Mouse (Mus musculus) cerebellum, adult 18-20 months (tissue): Measurements from ENCODE around the gene Rpl27.
A peak's percentile ranks its signal among the peaks of the same experiment; 100 is the strongest.
"Not testable (repeated sequence)": the region's sequence is repeated elsewhere in the genome, so short reads cannot be mapped to it uniquely, and the experiment has no call there.

Source experiments
- DNase-seq, 2 experiments: peaks; one replicate each; pipeline ENCODE4 v3.0.0; 2021

Gene Rpl27

GRCm38 (mm10) chr11:101468731-101469130 is 26.6 kb downstream of the Rpl27 start:
- peak in 1 of 2 experiments; percentile 27 for DNase-seq

DNA sequence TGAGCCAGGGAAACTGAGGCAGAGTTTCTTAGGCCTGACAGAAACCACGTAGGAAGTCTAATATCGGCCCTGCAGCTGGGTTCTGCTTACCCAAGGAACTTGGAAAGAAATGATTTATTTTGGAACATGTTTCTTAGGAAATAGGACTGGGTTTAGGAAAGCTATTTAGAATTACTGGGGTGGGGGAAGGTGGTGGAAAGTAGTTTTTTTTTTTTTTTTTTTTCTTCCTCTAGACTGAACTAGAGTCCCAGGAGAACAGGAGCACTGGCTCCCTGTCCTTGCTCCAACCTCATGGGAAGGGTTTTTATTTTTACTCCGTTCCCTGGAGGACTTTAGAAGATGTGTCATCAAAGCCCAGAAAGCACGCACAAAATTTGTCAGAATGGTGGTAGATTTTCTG is 27.1 kb downstream of the Rpl27 start:
- no peak for DNase-seq

DNA sequence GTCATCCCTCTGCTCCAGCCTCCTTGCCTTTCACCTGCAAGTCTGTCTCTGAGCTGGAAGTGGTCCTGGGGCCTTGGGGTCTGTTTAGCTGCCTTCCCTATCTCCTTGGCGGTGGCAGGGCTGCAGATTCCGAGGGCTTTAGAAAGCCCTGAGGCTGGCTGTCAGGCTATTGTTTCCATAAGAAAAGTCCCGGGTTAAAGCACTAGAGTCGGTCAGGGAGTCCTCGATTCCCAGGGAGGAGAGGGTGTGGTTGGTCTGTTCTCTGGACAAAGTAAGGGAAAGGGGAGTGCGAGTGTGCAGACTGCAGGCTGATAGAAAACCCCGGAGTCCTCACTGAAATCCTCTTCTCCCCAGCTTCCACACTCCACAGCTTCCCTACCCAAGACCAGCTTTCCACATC is 28.1 kb downstream of the Rpl27 start:
- no peak for DNase-seq

- no peak for DNase-seq
These were observed 29.8 kb downstream of the Rpl27 start for GRCm38 (mm10) chr11:101471926-101472325.

GRCm38 (mm10) chr11:101472336-101472735 is 30.2 kb downstream of the Rpl27 start:
- peak; percentile 25 to 32 for DNase-seq

DNA sequence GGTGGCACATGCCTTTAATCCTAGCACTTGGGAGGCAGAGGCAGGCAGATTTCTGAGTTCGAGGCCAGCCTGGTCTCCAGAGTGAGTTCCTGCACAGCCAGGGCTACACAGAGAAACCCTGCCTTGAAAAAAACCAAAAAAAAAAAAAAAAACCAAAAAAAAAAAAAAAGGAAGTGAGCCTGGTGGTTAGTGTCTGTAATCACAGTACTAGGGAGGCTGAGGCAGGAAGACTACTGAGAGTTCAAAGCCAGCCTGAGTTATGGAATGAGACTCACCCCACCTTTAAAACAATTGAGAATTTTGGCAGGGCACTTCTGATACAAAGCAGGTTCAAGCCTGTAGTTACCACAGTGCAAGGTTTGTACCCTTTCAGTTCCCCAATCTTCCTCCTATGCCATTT is 31.6 kb downstream of the Rpl27 start:
- DNase-seq = not testable (repeated sequence)

- no peak for DNase-seq
These were observed 32.2 kb downstream of the Rpl27 start for GRCm38 (mm10) chr11:101474298-101474697.

GRCm38 (mm10) chr11:101476361-101476760 is 34.3 kb downstream of the Rpl27 start:
- not testable (repeated sequence) for DNase-seq

- DNase-seq = no peak
These were observed 35.1 kb downstream of the Rpl27 start for GRCm38 (mm10) chr11:101477194-101477551.

DNA sequence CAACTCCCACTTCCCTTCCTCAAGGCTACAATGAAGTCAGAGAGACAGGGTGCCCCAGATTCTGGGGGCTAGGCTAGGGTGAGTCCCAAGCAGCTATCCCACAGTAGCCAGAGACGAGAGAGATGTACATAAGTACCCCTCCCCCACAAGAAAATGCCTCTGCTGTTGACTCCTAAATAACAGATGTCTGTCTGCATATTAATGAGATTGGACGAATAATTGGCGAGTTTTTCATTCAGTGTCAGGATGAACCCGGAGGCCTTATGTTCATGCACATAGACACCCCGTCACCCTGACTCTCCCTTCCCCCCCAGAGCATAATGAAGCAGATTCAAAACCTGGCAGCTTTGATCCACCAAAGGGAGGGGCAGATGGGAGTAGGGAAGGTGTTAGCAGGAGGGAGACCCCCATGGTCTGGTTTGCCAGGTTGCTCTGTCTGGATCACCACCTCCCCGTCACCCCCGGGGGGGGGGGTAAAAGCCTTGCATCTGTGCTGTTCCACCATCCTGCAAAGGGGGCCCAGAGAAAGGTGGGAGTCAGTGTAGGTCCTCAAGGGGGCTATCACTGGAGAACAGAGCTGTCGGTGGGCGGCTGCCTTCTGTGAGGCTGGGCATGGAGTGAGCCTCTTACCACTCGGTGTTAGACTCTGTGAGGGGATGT is 35.6 kb downstream of the Rpl27 start:
- DNase-seq = no peak

GRCm38 (mm10) chr11:101479171-101479635 is 37.1 kb downstream of the Rpl27 start:
- DNase-seq = no peak

GRCm38 (mm10) chr11:101480912-101481311 is 38.8 kb downstream of the Rpl27 start:
- no peak for DNase-seq

DNA sequence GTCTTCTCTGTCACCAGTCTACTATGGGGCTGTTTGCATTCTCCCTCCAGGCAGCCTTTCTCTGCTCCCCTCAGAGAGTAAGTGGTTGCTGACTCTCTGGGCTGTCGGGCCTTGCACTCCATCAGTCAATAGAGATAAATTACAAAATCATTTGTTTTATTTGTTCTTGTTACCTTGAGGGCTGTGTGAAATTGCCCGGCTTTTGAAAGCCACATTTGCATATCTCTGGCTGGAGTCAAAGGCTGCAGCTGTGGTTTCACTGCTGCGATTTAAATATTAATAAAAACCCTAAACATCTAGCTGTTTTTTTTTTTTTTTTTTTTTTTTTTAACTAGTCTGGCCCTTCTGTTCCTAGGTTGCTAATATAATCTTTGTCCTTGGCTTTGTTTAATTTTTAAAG is 41.7 kb downstream of the Rpl27 start:
- no peak for DNase-seq

DNA sequence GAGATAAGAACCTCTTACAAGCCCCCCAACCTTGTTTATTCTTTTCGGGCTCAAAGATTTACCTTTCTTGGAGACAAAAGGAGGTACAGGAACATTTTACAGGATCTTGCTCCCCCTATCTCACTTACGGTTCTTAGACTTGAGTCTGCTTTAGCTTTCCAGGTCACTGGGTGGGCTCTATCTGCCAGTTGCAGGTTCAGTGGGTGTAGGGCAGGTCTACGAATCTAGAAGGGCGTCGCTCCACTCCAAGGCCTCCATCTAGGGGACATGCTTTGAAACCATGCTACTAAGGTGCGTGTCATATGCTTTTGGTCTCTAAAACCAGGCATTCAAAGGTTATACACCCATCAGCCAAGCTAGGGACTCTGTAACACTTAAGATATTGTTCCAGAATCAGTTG is 42.1 kb downstream of the Rpl27 start:
- no peak for DNase-seq

- no peak for DNase-seq
These were observed 42.7 kb downstream of the Rpl27 start for GRCm38 (mm10) chr11:101484814-101485213.

DNA sequence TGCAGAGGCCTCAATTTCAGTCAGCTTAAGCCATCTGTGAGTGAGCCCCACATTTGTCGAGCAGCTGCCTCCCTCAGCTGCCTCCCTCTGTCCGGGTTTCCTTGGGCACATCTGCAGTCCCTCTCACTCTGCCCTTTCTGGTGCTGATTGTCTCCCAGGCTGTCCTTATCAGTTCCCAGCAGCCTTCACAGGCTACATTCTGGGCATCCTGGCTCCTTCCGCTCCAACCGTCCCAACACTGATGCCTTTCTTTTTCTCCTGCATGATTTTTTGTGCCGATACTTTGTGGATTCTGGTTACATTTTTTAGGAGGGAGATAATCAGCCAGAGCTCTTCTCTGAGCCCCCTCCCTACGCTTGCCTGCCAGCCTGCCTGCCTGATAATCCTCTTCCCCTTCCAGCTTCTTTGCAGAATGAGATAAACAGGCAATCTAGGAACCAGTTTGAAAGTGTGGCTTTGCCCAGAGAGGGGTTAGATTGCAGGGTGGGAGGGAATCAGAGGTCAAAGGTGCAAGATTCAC is 43.5 kb downstream of the Rpl27 start:
- DNase-seq = no peak

- no peak for DNase-seq
These were observed 44.0 kb downstream of the Rpl27 start for GRCm38 (mm10) chr11:101486126-101486525.
